8 mouse cellular contexts compared by ENCODE assay signal in the genomic region with DNA sequence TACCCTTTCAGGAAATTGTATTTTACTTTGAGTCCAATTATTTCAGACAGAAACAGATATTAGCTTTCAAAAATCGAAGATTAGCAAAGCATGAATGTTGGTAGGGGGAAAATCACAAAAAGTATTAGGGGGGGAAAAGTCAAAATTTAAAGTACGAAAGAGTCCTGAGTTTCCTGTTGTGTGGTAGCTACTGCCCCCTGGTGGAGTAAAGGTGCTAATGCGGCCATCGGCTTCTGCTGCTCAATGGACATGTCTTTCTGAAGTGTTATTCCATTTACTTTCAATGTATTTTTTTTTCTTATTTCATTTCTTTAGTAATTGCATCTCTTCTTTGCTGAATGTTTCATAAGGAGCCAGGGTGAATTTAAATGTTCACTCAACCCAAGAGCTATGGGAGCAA.
DNase-seq lines count a peak whose midpoint lies in the region; ATAC-seq and TF ChIP-seq lines count a peak whose summit lies in the region.

No protein-coding gene starts in this region.

- H3K4me3 ChIP-seq in kidney, adult 2 months (ENCODE audit: insufficient read depth, low read depth, low read length) = no peak overlapping the region
- H3K4me3 ChIP-seq in kidney, embryonic 14.5 days (ENCODE audit: low read length) = no peak overlapping the region
- no peak overlapping the region for H3K4me3 ChIP-seq in heart, embryonic 11.5 days (ENCODE audit: low read depth, low read length)
- no peak overlapping the region for H3K4me3 ChIP-seq in thymus, adult 2 months (ENCODE audit: control insufficient read depth, insufficient read depth, low read length)

- H3K27me3 ChIP-seq in kidney, adult 2 months (replicated peaks; ENCODE audit: control insufficient read depth, insufficient read depth, low read length) = no peaks in the 10 kb centered on the region; the same call in 1 of the 2 replicates
- no peaks in the 10 kb centered on the region for H3K27me3 ChIP-seq in kidney, embryonic 14.5 days (ENCODE audit: control insufficient read depth, insufficient read depth, low read length)
- peaks cover 9% of the 10 kb centered on the region for H3K27me3 ChIP-seq in Patski
- no peaks in the 10 kb centered on the region for H3K27me3 ChIP-seq in heart, embryonic 11.5 days (ENCODE audit: control insufficient read depth, insufficient read depth, low read length)
- H3K27me3 ChIP-seq in thymus, adult 2 months (ENCODE audit: control insufficient read depth, insufficient read depth, low read length) = no peaks in the 10 kb centered on the region

- in situ Hi-C loops in Patski (cut with MboI; ENCODE audit: low pct_unique_long_range_greater_than_20kb) = loop anchor here (25.0 kb wide), 1 partner anchor 1660 kb away; no protein-coding TSS in a partner anchor

- CTCF ChIA-PET in Patski (lab: Charles Lee) = interaction anchor here (0.6 to 2.1 kb wide), 9 partner anchors 10 to 1136 kb away, joined by 3 to 11 read pairs (median 5); no protein-coding TSS in a partner anchor

- no peak for ATAC-seq in kidney, embryonic 14.5 days (ENCODE audit: low FRiP score, low TSS enrichment)
- no peak for ATAC-seq in Patski
- ATAC-seq in common myeloid progenitor, adult 5-6 weeks (replicated peaks; ENCODE audit: low read depth, poor library complexity, severe bottlenecking) = 0 out of 2 replicates have a peak, but pooled peaks have one; percentile 63
- ATAC-seq in heart, embryonic 11.5 days (replicated peaks; ENCODE audit: insufficient number of reproducible peaks, low FRiP score, low TSS enrichment) = no peak

- H3K27ac ChIP-seq in kidney, adult 2 months (ENCODE audit: insufficient read depth, low read depth, low read length) = no peak overlapping the region
- H3K27ac ChIP-seq in kidney, embryonic 14.5 days (ENCODE audit: low read depth, low read length) = no peak overlapping the region
- H3K27ac ChIP-seq in heart, embryonic 11.5 days (ENCODE audit: low read depth, low read length) = peak overlapping the region; percentile 66; the same call in 1 of the 2 replicates
- no peak overlapping the region for H3K27ac ChIP-seq in thymus, adult 2 months (ENCODE audit: control insufficient read depth, insufficient read depth, low read length)

- H3K36me3 ChIP-seq in kidney, adult 2 months (ENCODE audit: control insufficient read depth, insufficient read depth, low read length) = no peaks in the 10 kb centered on the region
- H3K36me3 ChIP-seq in kidney, embryonic 14.5 days (ENCODE audit: control insufficient read depth, insufficient read depth, low read length) = no peaks in the 10 kb centered on the region
- no peaks in the 10 kb centered on the region for H3K36me3 ChIP-seq in heart, embryonic 11.5 days (ENCODE audit: control insufficient read depth, insufficient read depth, low read length)
- H3K36me3 ChIP-seq in thymus, adult 2 months (ENCODE audit: control insufficient read depth, insufficient read depth, low read length) = no peaks in the 10 kb centered on the region

- H3K9ac ChIP-seq in kidney, embryonic 14.5 days (ENCODE audit: low read depth, low read length) = no peak overlapping the region
- no peak overlapping the region for H3K9ac ChIP-seq in heart, embryonic 11.5 days (ENCODE audit: low read depth, low read length)

- POLR2A ChIA-PET in Patski (lab: Charles Lee) = no interaction called here

- peak; percentile 49 for DNase-seq in kidney, adult 2 months
- DNase-seq in Patski (ENCODE audit: low read depth, low spot score) = no peak
- peak; percentile 56 to 76 for DNase-seq in layer of hippocampus, postnatal 14 days (ENCODE audit: low spot score in 2 of 2)
- peak; percentile 54 for DNase-seq in mesoderm, embryonic 11.5 days (ENCODE audit: low read depth, low spot score)
- peak; percentile 41 for DNase-seq in thymus, adult 2 months

- H3K4me2 ChIP-seq in kidney, embryonic 14.5 days (replicated peaks; ENCODE audit: low read depth, low read length) = no peak overlapping the region
- no peak overlapping the region for H3K4me2 ChIP-seq in heart, embryonic 11.5 days

- H3K9me3 ChIP-seq in kidney, embryonic 14.5 days (ENCODE audit: control insufficient read depth, low read length) = no peaks in the 10 kb centered on the region
- H3K9me3 ChIP-seq in heart, embryonic 11.5 days (replicated peaks; ENCODE audit: control insufficient read depth, low read length) = no peaks in the 10 kb centered on the region

- peak; percentile 79 for TF ChIP-seq CTCF in kidney, adult 2 months (conservative IDR thresholded peaks at IDR 0.05; ENCODE audit: insufficient read depth, insufficient read length, low read depth, low read length)
- peak; percentile 93 for TF ChIP-seq CTCF in Patski (IDR thresholded peaks at IDR 0.05)
- TF ChIP-seq CTCF in thymus, adult 2 months (IDR thresholded peaks at IDR 0.05; ENCODE audit: borderline replicate concordance, control insufficient read depth, extremely low read depth, insufficient read depth, low read length, poor library complexity) = no peak

- 11% methylated on average over 4 of the region's 4 CpGs for WGBS in kidney, adult 2 months
- WGBS in kidney, embryonic 14.5 days = 20% methylated on average over 4 of the region's 4 CpGs
- WGBS in heart, embryonic 11.5 days (ENCODE audit: insufficient replicate concordance) = 14% methylated on average over 4 of the region's 4 CpGs
- WGBS in thymus, adult 2 months = 23% methylated on average over 4 of the region's 4 CpGs

- no peak for TF ChIP-seq POLR2A in kidney, adult 2 months (IDR thresholded peaks at IDR 0.05; ENCODE audit: low read depth, low read length)
- no peak for TF ChIP-seq POLR2A in thymus, adult 2 months (IDR thresholded peaks at IDR 0.05; ENCODE audit: control insufficient read depth, extremely low read depth, insufficient read depth, low read length, poor library complexity)

- H3K4me1 ChIP-seq in kidney, adult 2 months (ENCODE audit: control insufficient read depth, insufficient read depth, low read length) = no peaks in the 10 kb centered on the region
- H3K4me1 ChIP-seq in kidney, embryonic 14.5 days (ENCODE audit: control insufficient read depth, insufficient read depth, low read length) = no peaks in the 10 kb centered on the region
- H3K4me1 ChIP-seq in heart, embryonic 11.5 days (ENCODE audit: control insufficient read depth, insufficient read depth, low read length) = no peaks in the 10 kb centered on the region
- H3K4me1 ChIP-seq in thymus, adult 2 months (replicated peaks; ENCODE audit: control insufficient read depth, insufficient read depth, low read length) = no peaks in the 10 kb centered on the region
